Mouse (Mus musculus) testis, adult 10 weeks (tissue): Measurements from ENCODE around the gene Ralbp1. TPM values are rescaled to one million over a fixed set of nuclear protein-coding genes. Genes with fewer than 3 reads are reported as not detected.

Source experiments
- polyA plus RNA-seq: library from polyadenylated mRNA; stranded (reverse); fragments of 350-450 nt; fragmentation: Illumina TruSeq; extraction: RNeasy Lipid Tissue Mini Kit (QIAGEN cat#74804); gene quantifications from one replicate; pipeline ENCODE4 v1.2.3, GENCODE M21; 2014; ENCODE audit warnings: low read depth, low replicate concordance

The Ralbp1 gene
- polyA plus RNA-seq: 13.7 TPM

DNA sequence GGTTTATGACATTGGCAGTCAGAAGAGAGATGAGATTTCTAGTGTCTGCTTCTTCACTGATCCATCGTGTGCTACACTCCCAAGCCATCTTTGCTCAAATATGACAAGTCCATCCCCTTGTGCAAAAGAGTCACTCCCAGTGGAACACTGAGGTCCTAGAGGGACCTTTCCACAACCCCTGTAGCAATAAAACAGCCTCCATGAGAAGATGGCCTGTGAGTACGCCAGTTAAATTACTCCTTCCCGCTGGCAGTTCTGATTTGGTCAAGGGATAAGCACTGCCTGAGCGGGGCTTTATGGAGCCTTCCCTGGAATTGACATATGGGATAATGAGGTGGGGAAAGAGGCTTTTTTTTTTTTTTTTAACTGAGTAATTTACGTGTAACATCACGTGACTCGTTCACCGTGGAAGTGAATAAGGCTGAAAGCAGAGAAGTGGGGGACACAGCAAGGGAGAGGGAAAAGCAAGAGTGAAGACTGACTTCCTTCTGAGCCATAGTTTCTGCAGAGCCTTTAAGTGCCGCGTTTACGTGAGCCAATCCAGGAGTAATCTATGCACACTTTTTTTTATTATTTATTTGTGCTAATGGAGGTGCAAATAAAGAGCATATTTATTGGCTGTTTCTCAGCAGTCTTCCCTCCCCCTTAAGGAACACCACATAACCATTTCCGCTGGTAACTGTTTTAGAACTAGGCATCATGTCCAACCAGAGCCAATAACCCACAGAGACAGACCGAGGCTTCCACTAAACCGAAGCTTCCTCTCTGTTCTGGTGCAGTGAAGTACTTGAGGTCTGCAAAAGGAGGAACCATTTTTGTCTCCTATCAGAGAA is at the start of gene Ralbp1:
Gene Ralbp1 (minus strand): TSS at position 102 of the 833 bp plus-strand sequence.

Other genes with a start within 250 kb of the Ralbp1 start
- gene Txndc2, start 243.6 kb downstream of the Ralbp1 start, polyA plus RNA-seq: 857 TPM
- gene Rab31, start 113.0 kb downstream of the Ralbp1 start, polyA plus RNA-seq: 45.5 TPM
- 337 TPM for gene Ppp4r1, start 103.2 kb downstream of the Ralbp1 start, polyA plus RNA-seq
- gene Twsg1, start 65.4 kb upstream of the Ralbp1 start, polyA plus RNA-seq: 15.7 TPM
- gene Ankrd12, start 191.3 kb upstream of the Ralbp1 start, polyA plus RNA-seq: 44.0 TPM
- gene Ndufv2, start 215.8 kb upstream of the Ralbp1 start, polyA plus RNA-seq: 874 TPM
- gene Washc1, start 225.7 kb upstream of the Ralbp1 start, polyA plus RNA-seq: 3.6 TPM
- 6.6 TPM for gene Ddx11, start 237.7 kb upstream of the Ralbp1 start, polyA plus RNA-seq